Mouse (Mus musculus) liver, embryonic 14.5 days (tissue): Measurements from ENCODE around the gene Pnkd.

Experiments used
- CTCF ChIP-seq: IDR thresholded peaks from 2 replicates; pipeline ENCODE4 v1.5.1; 2016; ENCODE audit warnings: antibody characterized with exemption, low read depth, control low read depth
- EP300 ChIP-seq: IDR thresholded peaks from 2 replicates; pipeline ENCODE4 v1.6.1; 2016; ENCODE audit warnings: antibody characterized with exemption, low read depth

- TF ChIP-seq CTCF (no peak), EP300 (no peak)
Observed at GRCm38 (mm10) chr1:74389831-74390286, 105.1 kb downstream of the Pnkd start.
